Mouse (Mus musculus) kidney, postnatal 0 days (tissue): ENCODE results near the gene Arhgef28. TPM values are rescaled to one million over a fixed set of nuclear protein-coding genes. Genes with fewer than 3 reads are reported as not detected.
A peak's percentile ranks its signal among the peaks of the same experiment; 100 is the strongest.
"Not testable (repeated sequence)": the region's sequence is repeated elsewhere in the genome, so short reads cannot be mapped to it uniquely, and the experiment has no call there.

Experiments used
- ATAC-seq: fragments of 200-750 bp; cut with Nextera tagmentation; replicated peaks from 2 replicates; pipeline ENCODE4 v1.8.0; 2017; ENCODE audit warnings: low read depth, moderate number of reproducible peaks, moderate TSS enrichment, moderate library complexity; ENCODE audit not compliant: low FRiP score
- DNase-seq: peaks from one replicate; pipeline ENCODE4 v3.0.0-alpha.2; 2016; ENCODE audit warnings: low spot score
- H3K27ac ChIP-seq: fragments of 300-500 bp; sonication (generic); 2 replicates; pipeline ENCODE4 v1.5.1; 2014; ENCODE audit warnings: mild to moderate bottlenecking
- H3K27me3 ChIP-seq: fragments of 300-500 bp; sonication (generic); 2 replicates; pipeline ENCODE4 v1.6.1; 2014; ENCODE audit warnings: low read length, mixed read lengths; ENCODE audit not compliant: insufficient read depth
- H3K36me3 ChIP-seq: fragments of 300-500 bp; sonication (generic); 2 replicates; pipeline ENCODE4 v1.6.1; 2014; ENCODE audit warnings: low read length, mixed read lengths; ENCODE audit not compliant: insufficient read depth
- H3K4me1 ChIP-seq: fragments of 300-500 bp; sonication (generic); replicated peaks from 2 replicates; pipeline ENCODE4 v1.6.1; 2014; ENCODE audit warnings: antibody characterized with exemption, low read length, mixed read lengths; ENCODE audit not compliant: insufficient read depth
- H3K4me2 ChIP-seq: fragments of 300-500 bp; sonication (generic); 2 replicates; pipeline ENCODE4 v1.6.1; 2014; ENCODE audit warnings: mild to moderate bottlenecking, low read length, moderate library complexity, mixed read lengths
- H3K4me3 ChIP-seq: fragments of 300-500 bp; sonication (generic); replicated peaks from 2 replicates; pipeline ENCODE4 v1.5.1; 2014; ENCODE audit warnings: low read depth, low read length
- H3K9ac ChIP-seq: fragments of 300-500 bp; sonication (generic); 2 replicates; pipeline ENCODE4 v1.6.1; 2014; ENCODE audit warnings: low read depth, low read length
- H3K9me3 ChIP-seq: fragments of 300-500 bp; sonication (generic); replicated peaks from 2 replicates; pipeline ENCODE4 v1.6.1; 2016; ENCODE audit warnings: low read length, inconsistent platforms, mixed read lengths
- CTCF ChIP-seq: IDR thresholded peaks from 2 replicates; pipeline ENCODE4 v1.5.1; 2016; ENCODE audit warnings: antibody characterized with exemption, low read depth, mild to moderate bottlenecking, moderate library complexity
- WGBS: fragments of 180-500 bp; shearing (Covaris S2); extraction: QIAGEN DNeasy Blood & Tissue Kit; methylation state at CpG from one replicate; pipeline ENCODE4 v1.1.7; 2014; 5-methylcytosine and 5-hydroxymethylcytosine counted together
- polyA plus RNA-seq: library from polyadenylated mRNA; unstranded; fragments of >200 nt; fragmentation: Nextera tagmentation; extraction: Ambion mirVana; gene quantifications from 2 replicates; pipeline ENCODE4 v1.2.1, GENCODE M21; 2015

Gene Arhgef28
- polyA plus RNA-seq, 1 experiment from 2014 or later = 58.3 TPM

GRCm38 (mm10) chr13:98021906-98022305 is 184.3 kb downstream of the Arhgef28 start:
- H3K9me3 ChIP-seq = no peaks in the 10 kb centered on the region
- H3K27ac ChIP-seq = no peak overlapping the region
- H3K27me3 ChIP-seq = no peaks in the 10 kb centered on the region
- H3K36me3 ChIP-seq = no peaks in the 10 kb centered on the region
- no peak overlapping the region for H3K4me3 ChIP-seq
- WGBS = 78% methylated on average over 4 of the region's 4 CpGs
- H3K4me1 ChIP-seq = no peaks in the 10 kb centered on the region
- no peak for TF ChIP-seq CTCF
- no peak for DNase-seq
- no peak for ATAC-seq
- no peak overlapping the region for H3K9ac ChIP-seq
- H3K4me2 ChIP-seq = no peak overlapping the region

- H3K36me3 ChIP-seq, H3K4me1 ChIP-seq, H3K4me3 ChIP-seq, H3K9ac ChIP-seq, H3K4me2 ChIP-seq, H3K27ac ChIP-seq, H3K9me3 ChIP-seq, DNase-seq, H3K27me3 ChIP-seq, ATAC-seq: not testable (repeated sequence)
- WGBS = 91% methylated on average over 8 of the region's 8 CpGs
These were observed 187.4 kb downstream of the Arhgef28 start for GRCm38 (mm10) chr13:98018837-98019236.

GRCm38 (mm10) chr13:98016923-98017588 is 189.2 kb downstream of the Arhgef28 start:
- no peaks in the 10 kb centered on the region for H3K4me1 ChIP-seq
- peak overlapping the region; percentile 83 for H3K27ac ChIP-seq
- no peaks in the 10 kb centered on the region for H3K27me3 ChIP-seq
- peak; percentile 50; the same call in 1 of the 2 replicates for ATAC-seq
- no peak for DNase-seq
- H3K9me3 ChIP-seq = no peaks in the 10 kb centered on the region
- H3K36me3 ChIP-seq = no peaks in the 10 kb centered on the region
- TF ChIP-seq CTCF = no peak
- 23% methylated on average over 12 of the region's 12 CpGs for WGBS
- peak overlapping the region; percentile 52 for H3K9ac ChIP-seq
- H3K4me3 ChIP-seq = peak overlapping the region; percentile 36
- H3K4me2 ChIP-seq = peak overlapping the region; percentile 76

- peak overlapping the region; percentile 52 for H3K9ac ChIP-seq
- WGBS = 10% methylated on average over 33 of the region's 33 CpGs
- peak overlapping the region; percentile 76 for H3K4me2 ChIP-seq
- DNase-seq = peak; percentile 91
- H3K4me1 ChIP-seq = no peaks in the 10 kb centered on the region
- peak; percentile 83 for ATAC-seq
- H3K4me3 ChIP-seq = peak overlapping the region; percentile 36
- H3K36me3 ChIP-seq = no peaks in the 10 kb centered on the region
- no peak for TF ChIP-seq CTCF
- no peaks in the 10 kb centered on the region for H3K27me3 ChIP-seq
- peak overlapping the region; percentile 83 for H3K27ac ChIP-seq
- no peaks in the 10 kb centered on the region for H3K9me3 ChIP-seq
These were observed 190.0 kb downstream of the Arhgef28 start for GRCm38 (mm10) chr13:98015981-98016922.

GRCm38 (mm10) chr13:98014892-98015291 is 191.3 kb downstream of the Arhgef28 start:
- Histone ChIP-seq H3K9me3 (no peaks in the 10 kb centered on the region), H3K4me2 (peak overlapping the region; percentile 76), H3K27me3 (no peaks in the 10 kb centered on the region), H3K9ac (peak overlapping the region; percentile 53), H3K27ac (peak overlapping the region; percentile 83), H3K4me1 (no peaks in the 10 kb centered on the region), H3K36me3 (no peaks in the 10 kb centered on the region), H3K4me3 (peak overlapping the region; percentile 36)
- no peak for TF ChIP-seq CTCF
- no peak for DNase-seq
- ATAC-seq = no peak
- 42% methylated on average over 3 of the region's 3 CpGs for WGBS

GRCm38 (mm10) chr13:98013715-98014114 is 192.5 kb downstream of the Arhgef28 start:
- no peak for TF ChIP-seq CTCF
- no peaks in the 10 kb centered on the region for H3K36me3 ChIP-seq
- no peaks in the 10 kb centered on the region for H3K27me3 ChIP-seq
- peak; percentile 55 for ATAC-seq
- H3K4me1 ChIP-seq = no peaks in the 10 kb centered on the region
- no peaks in the 10 kb centered on the region for H3K9me3 ChIP-seq
- H3K9ac ChIP-seq = no peak overlapping the region
- H3K27ac ChIP-seq = peak overlapping the region; percentile 83
- peak overlapping the region; percentile 76 for H3K4me2 ChIP-seq
- DNase-seq = peak; percentile 68
- WGBS = 65% methylated on average over 4 of the region's 4 CpGs
- peak overlapping the region; percentile 36; the same call in 1 of the 2 replicates for H3K4me3 ChIP-seq
